Mouse (Mus musculus) ES-E14 (cell line): Measurements from ENCODE around the gene Col9a1. TPM values are rescaled to one million over a fixed set of nuclear protein-coding genes. Genes with fewer than 3 reads are reported as not detected.

Experiments
- DNase-seq: peaks from one replicate; pipeline ENCODE4 v3.0.0-alpha.2; 2013; ENCODE audit warnings: low read depth, low spot score
- H3K27ac ChIP-seq: 2 replicates; pipeline ENCODE4 v1.5.1; 2012; ENCODE audit warnings: low read depth, mild to moderate bottlenecking, low read length, moderate library complexity, mixed read lengths; ENCODE audit not compliant: poor library complexity, insufficient read depth, severe bottlenecking
- H3K36me3 ChIP-seq: 2 replicates; pipeline ENCODE4 v1.6.1; 2012; ENCODE audit warnings: mild to moderate bottlenecking, low read length, moderate library complexity, mixed read lengths; ENCODE audit not compliant: control insufficient read depth, poor library complexity, insufficient read depth, severe bottlenecking
- H3K4me1 ChIP-seq, 2 experiments: fragments of 150-350 bp in 1 of 2; sonication (generic) in 1 of 2; 2 replicates each; pipeline ENCODE4 v1.6.1; 2012; ENCODE audit warnings: low read length in 2 of 2, mild to moderate bottlenecking in 1 of 2, mixed read lengths in 1 of 2; ENCODE audit not compliant: control insufficient read depth in 2 of 2, insufficient read depth in 2 of 2, poor library complexity in 1 of 2
- H3K4me3 ChIP-seq, 2 experiments: fragments of 150-350 bp in 1 of 2; sonication (generic) in 1 of 2; 2 replicates each; pipeline ENCODE4 v1.5.1; 2012; ENCODE audit warnings: low read length in 2 of 2, low read depth in 1 of 2, mild to moderate bottlenecking in 1 of 2, mixed read lengths in 1 of 2; ENCODE audit not compliant: insufficient read depth in 1 of 2, poor library complexity in 1 of 2, severe bottlenecking in 1 of 2
- H3K9ac ChIP-seq: 2 replicates; pipeline ENCODE4 v1.6.1; 2012; ENCODE audit warnings: low read depth, mild to moderate bottlenecking, low read length, mixed read lengths; ENCODE audit not compliant: poor library complexity, insufficient read depth, severe bottlenecking
- H3K9me3 ChIP-seq: fragments of 150-350 bp; sonication (generic); 2 replicates; pipeline ENCODE4 v1.6.1; 2012; ENCODE audit warnings: low read depth, mild to moderate bottlenecking, low read length; ENCODE audit not compliant: control insufficient read depth, insufficient read depth
- CHD2 ChIP-seq: IDR thresholded peaks from 2 replicates; pipeline ENCODE4 v1.6.1; 2014; ENCODE audit warnings: mild to moderate bottlenecking, low read depth, low read length, inconsistent platforms
- HCFC1 ChIP-seq: IDR thresholded peaks from 2 replicates; pipeline ENCODE4 v1.6.1; 2012; ENCODE audit warnings: low read length, inconsistent platforms, borderline replicate concordance; ENCODE audit not compliant: insufficient read depth
- MAFK ChIP-seq: IDR thresholded peaks from 2 replicates; pipeline ENCODE4 v1.6.1; 2014; ENCODE audit warnings: mild to moderate bottlenecking, low read depth, low read length, inconsistent platforms; ENCODE audit not compliant: insufficient read depth
- ZC3H11A ChIP-seq: IDR thresholded peaks from 2 replicates; pipeline ENCODE4 v1.6.1; 2012; ENCODE audit warnings: low read depth, mild to moderate bottlenecking, inconsistent platforms, low read length, borderline replicate concordance
- ZNF384 ChIP-seq: IDR thresholded peaks from 2 replicates; pipeline ENCODE4 v1.6.1; 2012; ENCODE audit warnings: low read depth, low read length, inconsistent platforms
- in situ Hi-C, 2 experiments: fragments of 600-800 bp; cut with MboI; formaldehyde crosslinking; loops; one replicate each; pipeline ENCODE4 v1.15.1; 2025; ENCODE audit warnings: low sequenced_read_pairs in 2 of 2, inconsistent platforms in 1 of 2; ENCODE audit not compliant: unreplicated experiment in 2 of 2
- total RNA-seq: library from RNA; depleted of rRNA; stranded (reverse); fragments of 300-350 nt; gene quantifications from 2 replicates; pipeline ENCODE4 v1.2.3, GENCODE M21; 2012

Col9a1 gene
- total RNA-seq, 1 experiment, result 0.13 TPM

- H3K4me3 ChIP-seq, result no peak overlapping the region
- no peak overlapping the region for H3K27ac ChIP-seq
- DNase-seq, result no peak
- no peaks in the 10 kb centered on the region for H3K9me3 ChIP-seq
- TF ChIP-seq MAFK, result no peak
- TF ChIP-seq CHD2, result no peak
- TF ChIP-seq ZNF384, result no peak
- TF ChIP-seq HCFC1, result no peak
- TF ChIP-seq ZC3H11A, result no peak
- no peaks in the 10 kb centered on the region for H3K36me3 ChIP-seq
- H3K4me1 ChIP-seq, result no peaks in the 10 kb centered on the region
- in situ Hi-C loops, result no loop called here
- no peak overlapping the region for H3K9ac ChIP-seq
Measured at GRCm38 (mm10) chr1:24186964-24187363, 9.6 kb downstream of the Col9a1 start.

- Histone ChIP-seq H3K9ac (no peak overlapping the region), H3K36me3 (no peaks in the 10 kb centered on the region), H3K9me3 (no peaks in the 10 kb centered on the region), H3K4me3 (no peak overlapping the region), H3K4me1 (no peaks in the 10 kb centered on the region), H3K27ac (no peak overlapping the region)
- in situ Hi-C loops, result no loop called here
- DNase-seq, result no peak
- TF ChIP-seq ZC3H11A (no peak), CHD2 (no peak), MAFK (no peak), ZNF384 (no peak), HCFC1 (no peak)
Measured at GRCm38 (mm10) chr1:24191668-24192067, 14.3 kb downstream of the Col9a1 start.

- Histone ChIP-seq H3K4me3 (no peak overlapping the region), H3K9ac (no peak overlapping the region), H3K36me3 (no peaks in the 10 kb centered on the region), H3K27ac (no peak overlapping the region), H3K4me1 (no peaks in the 10 kb centered on the region), H3K9me3 (no peaks in the 10 kb centered on the region)
- TF ChIP-seq CHD2, result no peak
- TF ChIP-seq HCFC1, result no peak
- no peak for TF ChIP-seq ZNF384
- no peak for TF ChIP-seq MAFK
- no peak for TF ChIP-seq ZC3H11A
- in situ Hi-C loops, result no loop called here
- DNase-seq, result no peak
Measured at GRCm38 (mm10) chr1:24194111-24194510, 16.7 kb downstream of the Col9a1 start.

- Histone ChIP-seq H3K9me3 (no peaks in the 10 kb centered on the region), H3K27ac (no peak overlapping the region), H3K4me3 (no peak overlapping the region), H3K9ac (no peak overlapping the region), H3K4me1 (no peaks in the 10 kb centered on the region), H3K36me3 (no peaks in the 10 kb centered on the region)
- DNase-seq, result no peak
- no peak for TF ChIP-seq CHD2
- TF ChIP-seq ZC3H11A, result no peak
- TF ChIP-seq ZNF384, result no peak
- TF ChIP-seq MAFK, result no peak
- TF ChIP-seq HCFC1, result no peak
- in situ Hi-C loops, result no loop called here
Measured at GRCm38 (mm10) chr1:24195070-24195840, 17.8 kb downstream of the Col9a1 start.

GRCm38 (mm10) chr1:24195951-24196517, 18.6 kb downstream of the Col9a1 start:
- no peak for DNase-seq
- Histone ChIP-seq H3K4me3 (no peak overlapping the region), H3K4me1 (no peaks in the 10 kb centered on the region), H3K9ac (no peak overlapping the region), H3K27ac (no peak overlapping the region), H3K36me3 (no peaks in the 10 kb centered on the region), H3K9me3 (no peaks in the 10 kb centered on the region)
- in situ Hi-C loops, result no loop called here
- TF ChIP-seq ZC3H11A, result no peak
- no peak for TF ChIP-seq ZNF384
- no peak for TF ChIP-seq CHD2
- no peak for TF ChIP-seq MAFK
- TF ChIP-seq HCFC1, result no peak
